Mouse (Mus musculus) lung, adult 2 months (tissue): Measurements from ENCODE around the gene Sh3gl3.

Experiments
- CTCF ChIP-seq: fragments of 200-500 bp; IDR thresholded peaks from 2 replicates; pipeline ENCODE4 v1.5.1; 2011; ENCODE audit warnings: mild to moderate bottlenecking, low read length, control low read depth; ENCODE audit not compliant: insufficient read depth
- POLR2A ChIP-seq: fragments of 200-500 bp; IDR thresholded peaks from 2 replicates; pipeline ENCODE4 v1.6.1; 2011; ENCODE audit warnings: low read depth, mild to moderate bottlenecking, control low read depth, low read length, borderline replicate concordance; ENCODE audit errors: extremely low read depth

DNA sequence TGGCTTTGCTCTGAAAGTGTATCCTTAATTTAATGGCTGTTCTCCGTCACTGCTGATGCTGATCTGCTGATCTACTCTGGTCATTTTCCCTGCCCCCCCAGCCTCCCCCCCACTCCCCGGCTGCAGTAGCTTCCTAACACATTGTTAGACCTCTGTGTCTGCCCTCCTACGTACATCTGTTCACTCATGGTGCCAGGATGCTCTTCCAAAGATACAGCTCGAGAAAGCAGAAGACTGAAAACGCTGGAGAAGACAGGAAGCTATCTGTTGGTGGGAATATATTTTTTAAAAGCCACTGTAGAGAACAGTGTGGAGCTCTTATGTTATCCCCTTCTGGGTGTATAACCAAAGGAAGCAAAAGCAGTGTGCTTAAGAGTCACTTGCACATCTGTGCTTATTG, 7.3 kb downstream of the Sh3gl3 start:
- TF ChIP-seq CTCF (no peak), POLR2A (no peak)
